Mouse (Mus musculus): ENCODE measurements at regions not wholly inside any gene's neighbourhood (a gene's known extent, or its start where the extent isn't known, plus 50 kb on each side); places are given as distances from the start of the nearest gene placed in this dataset.
A peak's percentile ranks its signal among the peaks of the same experiment; 100 is the strongest.

- DNase-seq (ENCODE audit: low read depth, low spot score): no peak
These were observed 205.2 kb upstream of the A230072I06Rik start for GRCm38 (mm10) chr8:12073311-12073999.

DNA sequence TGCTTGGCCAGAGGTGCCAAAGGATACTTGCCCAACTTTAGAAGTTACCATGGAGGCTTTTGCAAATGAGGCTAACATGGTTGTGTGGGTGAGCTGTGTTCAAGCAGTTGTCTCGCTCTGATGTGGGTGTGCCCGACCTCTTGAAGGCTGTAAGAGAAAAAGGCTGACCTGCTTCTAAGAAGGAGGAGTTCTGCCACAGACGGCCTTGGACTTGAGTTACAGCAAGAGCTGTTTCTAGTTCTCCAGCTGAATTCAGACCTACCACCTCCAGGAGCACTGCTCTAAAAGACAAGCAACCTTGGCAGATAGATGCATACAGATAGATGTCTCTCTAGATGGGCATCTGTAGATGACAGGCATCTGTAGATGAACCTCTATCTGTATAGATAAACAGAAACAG, 202.7 kb upstream of the A230072I06Rik start:
- no peak for DNase-seq (ENCODE audit: low read depth, low spot score)

DNA sequence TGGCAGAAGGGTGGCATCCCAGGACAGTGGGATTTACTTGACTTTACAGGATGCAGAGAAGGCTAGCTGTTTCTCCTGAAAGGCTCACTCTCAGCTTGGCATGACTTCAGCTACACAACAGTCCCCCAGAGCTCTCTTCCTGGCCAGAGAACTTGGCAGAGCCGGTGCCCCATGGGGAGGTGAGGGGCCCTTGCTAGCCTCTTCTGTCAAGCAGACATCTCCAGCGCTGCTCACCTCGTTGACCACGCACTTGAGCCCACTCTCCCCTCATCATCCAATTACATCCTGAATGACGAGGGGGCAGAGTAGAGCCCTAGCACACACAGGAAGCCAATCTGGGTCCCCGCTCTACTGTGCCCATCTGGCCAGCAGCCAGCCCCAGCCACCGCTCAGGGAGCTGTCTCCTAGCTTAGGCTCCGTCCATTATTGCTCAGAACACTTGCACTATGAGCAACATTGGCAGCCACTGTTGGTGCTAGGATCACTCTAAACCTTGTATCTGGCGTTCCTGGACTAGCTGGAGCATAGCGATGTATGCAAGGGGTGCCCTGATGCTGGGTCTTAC, 201.7 kb upstream of the A230072I06Rik start:
- DNase-seq (ENCODE audit: low read depth, low spot score): no peak

GRCm38 (mm10) chr8:12077896-12078295, 200.7 kb upstream of the A230072I06Rik start:
- no peak for DNase-seq (ENCODE audit: low read depth, low spot score)

DNA sequence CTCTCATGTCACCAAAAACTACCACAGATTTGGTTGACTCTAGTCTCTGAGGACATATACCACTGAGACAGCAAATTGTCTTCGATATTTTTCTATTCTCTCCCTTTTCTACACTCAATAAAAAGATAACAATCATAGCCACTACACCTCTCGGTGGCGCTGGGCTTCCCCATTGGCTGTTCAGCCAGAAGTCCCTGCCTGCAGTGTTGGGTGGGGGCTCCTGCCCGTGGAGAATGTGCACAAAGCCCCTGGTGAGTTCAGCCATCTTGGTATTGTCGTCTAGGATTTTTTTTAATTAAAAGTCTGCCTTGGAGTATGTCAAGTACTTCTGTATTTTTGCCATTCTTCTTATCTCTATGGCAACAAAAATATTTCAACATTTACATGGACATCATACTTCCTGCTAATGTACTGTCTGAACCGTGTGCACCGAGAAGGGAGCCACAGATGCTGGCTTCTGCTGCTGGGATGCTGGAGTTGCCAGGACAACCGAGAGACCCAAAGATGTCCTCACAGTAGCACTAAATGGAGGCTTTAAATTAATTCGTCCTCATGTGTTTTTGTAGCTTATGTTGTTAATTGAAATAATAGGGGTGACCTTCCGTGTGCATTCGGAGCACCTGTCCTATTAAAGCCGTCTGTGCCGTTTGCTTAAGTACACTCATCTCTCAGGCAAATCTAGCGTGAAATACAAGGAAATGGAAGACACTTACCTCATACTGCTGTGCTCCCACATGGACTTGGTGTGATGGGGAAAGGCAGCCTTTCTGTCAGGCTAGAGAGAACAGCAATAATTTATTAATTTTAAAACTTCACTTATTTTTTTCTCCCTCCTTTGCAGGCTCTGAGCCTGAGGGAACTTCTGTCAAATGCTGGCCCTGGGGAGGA, 199.7 kb upstream of the A230072I06Rik start:
- DNase-seq (ENCODE audit: low read depth, low spot score): no peak

- DNase-seq (ENCODE audit: low read depth, low spot score): no peak
These were observed 197.1 kb upstream of the A230072I06Rik start for GRCm38 (mm10) chr8:12081536-12081935.

- no peak for DNase-seq (ENCODE audit: low read depth, low spot score)
These were observed 191.3 kb upstream of the A230072I06Rik start for GRCm38 (mm10) chr8:12087192-12087800.

DNA sequence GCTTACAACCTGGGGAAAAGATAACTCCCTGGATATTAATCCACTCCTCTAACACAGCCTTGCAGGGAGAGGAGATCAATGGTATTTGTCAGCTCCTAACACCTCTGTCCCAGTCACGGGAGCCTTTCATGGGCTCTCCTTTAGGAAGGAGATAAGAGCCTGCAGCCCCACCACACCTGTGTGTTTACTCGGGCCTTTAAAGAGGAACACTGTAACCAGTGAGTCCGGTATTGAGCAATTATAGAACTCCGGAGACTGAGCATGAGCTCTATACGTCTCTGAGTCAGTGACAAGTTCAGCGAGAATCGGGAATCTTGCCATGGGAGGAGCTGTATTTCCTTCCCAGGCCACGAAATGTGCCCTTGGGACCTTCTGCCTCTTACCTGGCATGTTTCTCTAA, 178.5 kb upstream of the A230072I06Rik start:
- DNase-seq (ENCODE audit: low read depth, low spot score): no peak

- DNase-seq (ENCODE audit: low read depth, low spot score): no peak
These were observed 175.3 kb upstream of the A230072I06Rik start for GRCm38 (mm10) chr8:12103296-12103695.

- no peak for DNase-seq (ENCODE audit: low read depth, low spot score)
These were observed 173.3 kb upstream of the A230072I06Rik start for GRCm38 (mm10) chr8:12105106-12105901.

GRCm38 (mm10) chr8:12108578-12108977, 170.0 kb upstream of the A230072I06Rik start:
- DNase-seq (ENCODE audit: low read depth, low spot score): no peak

GRCm38 (mm10) chr8:12111626-12112025, 167.0 kb upstream of the A230072I06Rik start:
- DNase-seq (ENCODE audit: low read depth, low spot score): no peak

DNA sequence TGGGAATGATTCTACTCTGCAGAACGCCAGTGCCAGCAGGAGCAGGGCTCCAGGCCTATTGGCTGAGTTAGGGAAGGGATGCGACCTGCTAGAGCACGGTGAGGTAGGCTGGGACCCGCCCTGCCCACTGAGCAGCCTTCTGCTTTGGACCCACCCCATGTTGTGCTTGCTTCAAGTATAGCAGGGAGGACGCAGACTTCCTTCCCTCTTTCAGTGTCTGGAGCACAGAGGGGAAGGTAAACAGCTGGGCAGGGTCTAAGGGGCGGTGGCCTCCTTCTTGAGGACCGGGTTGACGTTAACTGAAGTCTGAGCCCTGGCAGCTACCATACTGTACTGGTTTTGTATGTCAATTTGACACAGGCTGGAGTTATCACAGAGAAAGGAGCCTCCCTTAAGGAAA, 165.6 kb upstream of the A230072I06Rik start:
- no peak for DNase-seq (ENCODE audit: low read depth, low spot score)

DNA sequence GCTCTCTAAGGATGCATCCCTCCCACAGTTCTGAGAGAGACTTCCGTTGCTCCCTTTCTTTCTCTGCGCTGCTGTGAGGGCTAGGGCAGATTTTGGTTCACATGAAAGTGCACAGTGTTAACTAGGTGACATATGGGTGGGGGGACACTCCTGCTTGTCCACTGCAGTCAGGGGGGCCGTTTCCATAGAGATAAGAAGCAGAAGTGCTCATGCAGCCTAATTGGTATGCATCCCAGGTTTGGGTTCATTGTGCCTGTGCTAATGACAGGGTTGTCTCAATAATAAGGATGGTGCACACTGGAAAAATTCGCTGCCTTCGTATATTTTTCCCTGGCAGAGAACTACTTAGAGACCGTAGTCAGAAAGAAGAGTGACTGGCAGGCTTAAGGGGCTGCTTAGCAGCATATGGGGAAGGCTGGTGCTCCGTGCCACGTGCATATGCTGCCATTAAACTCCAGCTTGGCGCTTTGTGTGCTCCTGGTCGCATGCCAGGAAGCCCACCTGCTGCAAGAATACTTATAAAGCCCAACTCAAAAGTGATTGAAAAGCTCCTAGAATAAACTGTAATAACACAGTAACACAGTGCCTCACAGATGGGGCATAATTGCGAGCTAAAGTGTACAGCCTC, 152.1 kb upstream of the A230072I06Rik start:
- DNase-seq (ENCODE audit: low read depth, low spot score): peak; percentile 84

GRCm38 (mm10) chr8:12127106-12127800, 151.4 kb upstream of the A230072I06Rik start:
- DNase-seq (ENCODE audit: low read depth, low spot score): no peak

- no peak for DNase-seq (ENCODE audit: low read depth, low spot score)
These were observed 150.7 kb upstream of the A230072I06Rik start for GRCm38 (mm10) chr8:12127801-12128490.

- DNase-seq (ENCODE audit: low read depth, low spot score): no peak
These were observed 148.0 kb upstream of the A230072I06Rik start for GRCm38 (mm10) chr8:12130591-12130990.

- no peak for DNase-seq (ENCODE audit: low read depth, low spot score)
These were observed 144.4 kb upstream of the A230072I06Rik start for GRCm38 (mm10) chr8:12134200-12134599.

DNA sequence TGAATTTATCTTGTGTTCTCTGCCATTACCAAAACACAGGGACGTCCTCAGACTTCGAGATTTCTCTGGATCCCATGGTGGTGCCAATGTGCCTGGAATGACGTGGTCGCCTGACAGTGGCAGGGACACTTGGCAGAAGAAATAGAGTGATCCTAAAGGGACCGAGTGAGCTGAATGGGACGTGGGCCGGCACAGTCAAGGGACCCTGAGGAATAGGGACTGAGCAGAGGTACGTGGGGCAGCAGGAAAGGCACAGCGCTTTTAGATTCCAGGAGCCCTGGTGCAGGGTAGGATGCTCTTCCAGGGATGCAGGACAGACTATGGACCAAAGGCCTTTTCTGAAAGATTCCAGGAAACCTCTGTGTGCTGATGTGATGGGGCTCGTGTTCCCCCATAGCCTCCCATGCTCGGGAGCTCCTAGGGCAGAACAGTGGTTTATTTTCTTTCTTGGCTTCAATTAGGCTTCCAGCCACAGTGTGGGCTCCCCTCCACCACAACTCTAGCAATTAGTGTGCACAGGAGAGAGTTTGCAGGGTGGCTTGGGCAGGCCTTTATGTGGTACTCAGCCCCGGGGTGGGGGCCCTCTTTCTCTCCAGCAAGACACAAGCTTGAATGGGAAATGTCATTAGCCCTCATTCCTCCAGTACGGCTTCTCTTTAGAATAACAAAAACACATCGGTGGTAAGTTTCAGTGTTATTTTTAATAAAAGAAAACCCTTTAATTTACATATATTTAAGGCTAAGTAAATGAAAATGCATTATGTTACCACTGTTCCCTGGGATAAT, 143.0 kb upstream of the A230072I06Rik start:
- DNase-seq (ENCODE audit: low read depth, low spot score): no peak
